Mouse (Mus musculus) MEL (cell line): ENCODE measurements at regions not wholly inside any gene's neighbourhood (a gene's known extent, or its start where the extent isn't known, plus 50 kb on each side); places are given as distances from the start of the nearest gene placed in this dataset.

ENCODE experiments used
- BHLHE40 ChIP-seq: IDR thresholded peaks from 2 replicates; pipeline ENCODE4 v1.6.1; 2012; ENCODE audit warnings: low read depth, mild to moderate bottlenecking, inconsistent platforms, low read length, improper control_type of control experiment, borderline replicate concordance
- CHD1 ChIP-seq: IDR thresholded peaks from 2 replicates; pipeline ENCODE4 v1.6.1; 2012; ENCODE audit warnings: low read depth, mild to moderate bottlenecking, inconsistent platforms, low read length, improper control_type of control experiment
- CTCF ChIP-seq, 3 experiments: IDR thresholded peaks in 2 of 3; conservative IDR thresholded peaks in 1 of 3; 2 replicates each; pipeline ENCODE4 v1.5.1; 2011 to 2012; ENCODE audit warnings: low read length in 3 of 3, low read depth in 2 of 3, mild to moderate bottlenecking in 2 of 3, improper control_type of control experiment in 1 of 3, inconsistent platforms in 1 of 3, mixed read lengths in 1 of 3, moderate library complexity in 1 of 3; ENCODE audit not compliant: control insufficient read depth in 1 of 3, insufficient read depth in 1 of 3, poor library complexity in 1 of 3, severe bottlenecking in 1 of 3
- E2F4 ChIP-seq: IDR thresholded peaks from 2 replicates; pipeline ENCODE4 v1.6.1; 2011; ENCODE audit warnings: low read depth, low read length, improper control_type of control experiment, borderline replicate concordance
- EP300 ChIP-seq, 2 experiments: IDR thresholded peaks; 2 replicates each; pipeline ENCODE4 v1.6.1; 2011; ENCODE audit warnings: improper control_type of control experiment in 2 of 2, low read length in 2 of 2, low read depth in 1 of 2, mild to moderate bottlenecking in 1 of 2
- GATA1 ChIP-seq: IDR thresholded peaks from 2 replicates; pipeline ENCODE4 v1.6.1; 2011; ENCODE audit warnings: low read depth, low read length, improper control_type of control experiment
- MAX ChIP-seq: IDR thresholded peaks from 2 replicates; pipeline ENCODE4 v1.6.1; 2011; ENCODE audit warnings: low read length, improper control_type of control experiment
- MAZ ChIP-seq: IDR thresholded peaks from 2 replicates; pipeline ENCODE4 v1.6.1; 2012; ENCODE audit warnings: low read depth, mild to moderate bottlenecking, inconsistent platforms, low read length, improper control_type of control experiment
- POLR2A ChIP-seq, 2 experiments: IDR thresholded peaks; 2 replicates each; pipeline ENCODE4 v1.6.1; 2011 to 2012; ENCODE audit warnings: low read length in 2 of 2, mild to moderate bottlenecking in 2 of 2, control low read depth in 1 of 2, improper control_type of control experiment in 1 of 2, low read depth in 1 of 2, moderate library complexity in 1 of 2; ENCODE audit not compliant: control insufficient read depth in 1 of 2, insufficient read depth in 1 of 2, poor library complexity in 1 of 2
- SIN3A ChIP-seq: IDR thresholded peaks from 2 replicates; pipeline ENCODE4 v1.6.1; 2012; ENCODE audit warnings: low read length, improper control_type of control experiment, inconsistent platforms
- UBTF ChIP-seq: IDR thresholded peaks from 2 replicates; pipeline ENCODE4 v1.6.1; 2012; ENCODE audit warnings: low read depth, mild to moderate bottlenecking, inconsistent platforms, low read length, improper control_type of control experiment, moderate library complexity, borderline replicate concordance; ENCODE audit not compliant: insufficient read depth

DNA sequence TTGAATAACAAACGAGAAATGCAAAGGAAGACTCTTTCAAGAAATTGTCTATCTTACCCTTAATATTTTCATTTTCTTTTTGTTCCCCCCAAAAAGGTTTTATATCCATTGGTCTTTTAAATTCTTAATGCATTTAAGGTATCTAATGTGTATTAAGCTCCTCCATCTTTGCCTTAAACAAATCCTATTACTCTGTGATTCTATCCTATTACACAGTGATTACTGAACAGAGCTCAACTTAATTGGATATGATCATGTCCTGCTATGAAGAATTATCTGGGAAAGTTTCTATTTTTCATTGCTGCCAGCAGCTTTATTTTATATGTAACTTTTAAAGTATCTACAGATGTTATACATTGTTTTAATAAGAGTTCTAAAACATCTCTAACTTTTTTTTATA, 487.3 kb upstream of the Fam92a start:
- no peak for TF ChIP-seq EP300 (IDR thresholded peaks at IDR 0.05; ENCODE audit: low read depth in 1 of 2, low read length in 2 of 2)
- no peak for TF ChIP-seq GATA1
- TF ChIP-seq UBTF = no peak
- no peak for TF ChIP-seq CTCF (IDR thresholded peaks at IDR 0.05 in 2 of 3, conservative IDR thresholded peaks at IDR 0.05 in 1 of 3; ENCODE audit: control insufficient read depth in 1 of 3, insufficient read depth in 1 of 3, low read depth in 2 of 3, low read length in 3 of 3, poor library complexity in 1 of 3, severe bottlenecking in 1 of 3)
- no peak for TF ChIP-seq SIN3A
- TF ChIP-seq CHD1 = no peak
- no peak for TF ChIP-seq POLR2A (IDR thresholded peaks at IDR 0.05; ENCODE audit: control insufficient read depth in 1 of 2, insufficient read depth in 1 of 2, low read depth in 1 of 2, low read length in 2 of 2, poor library complexity in 1 of 2)
- TF ChIP-seq E2F4 = no peak
- no peak for TF ChIP-seq BHLHE40
- no peak for TF ChIP-seq MAX
- no peak for TF ChIP-seq MAZ
